Mouse (Mus musculus): Measurements from ENCODE around the gene Nfu1. TPM values are rescaled to one million over a fixed set of nuclear protein-coding genes. Genes with fewer than 3 reads are reported as not detected.

Nfu1 gene
- polyA plus RNA-seq, 1 experiment from 2014 or later: 104 TPM

- DNase-seq (ENCODE audit: low spot score) (no peak), ATAC-seq (ENCODE audit: low read depth) (no peak)
- H3K9me3 ChIP-seq (ENCODE audit: control insufficient read depth, low read length): no peaks in the 10 kb centered on the region
- H3K9ac ChIP-seq (ENCODE audit: low read depth, low read length): no peak overlapping the region
- H3K36me3 ChIP-seq (ENCODE audit: control insufficient read depth, insufficient read depth, low read length): peaks cover 35% of the 10 kb centered on the region
- WGBS: 87% methylated on average over 6 of the region's 6 CpGs
- no peaks in the 10 kb centered on the region for H3K4me1 ChIP-seq (ENCODE audit: control insufficient read depth, insufficient read depth, low read length)
- no peak overlapping the region for H3K27ac ChIP-seq (replicated peaks; ENCODE audit: low read depth, low read length)
- H3K4me3 ChIP-seq (ENCODE audit: low read depth, low read length): no peak overlapping the region
- H3K4me2 ChIP-seq (ENCODE audit: low read depth, low read length): no peak overlapping the region
- no peaks in the 10 kb centered on the region for H3K27me3 ChIP-seq (replicated peaks; ENCODE audit: control insufficient read depth, insufficient read depth, low read length)
Measured at GRCm38 (mm10) chr6:86989576-86989975, 19.5 kb upstream of the Nfu1 start.

DNA sequence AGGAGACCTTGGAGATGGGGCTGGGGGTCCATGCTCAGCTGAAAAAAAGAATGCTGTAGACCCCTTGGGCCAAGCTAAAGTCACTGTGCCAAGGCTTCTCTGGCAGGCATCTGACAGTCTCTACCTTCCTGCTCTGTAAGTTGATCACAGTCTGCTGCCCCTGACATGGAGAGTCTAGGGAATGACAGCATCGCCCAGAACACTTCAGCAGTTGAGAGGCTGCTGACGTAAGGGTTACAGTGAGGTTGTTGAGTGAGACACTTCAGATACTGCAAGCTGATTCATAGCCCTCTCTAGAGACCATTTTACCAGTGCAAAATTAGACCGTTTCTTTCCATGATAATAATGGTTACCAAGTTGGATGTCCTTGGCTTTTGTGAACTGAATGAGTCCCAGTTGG is 18.0 kb upstream of the Nfu1 start:
- Histone ChIP-seq H3K27ac (replicated peaks; ENCODE audit: low read depth, low read length) (no peak overlapping the region), H3K9me3 (ENCODE audit: control insufficient read depth, low read length) (no peaks in the 10 kb centered on the region), H3K4me3 (ENCODE audit: low read depth, low read length) (no peak overlapping the region), H3K4me1 (ENCODE audit: control insufficient read depth, insufficient read depth, low read length) (no peaks in the 10 kb centered on the region), H3K4me2 (ENCODE audit: low read depth, low read length) (no peak overlapping the region), H3K36me3 (ENCODE audit: control insufficient read depth, insufficient read depth, low read length) (peaks cover 34% of the 10 kb centered on the region), H3K27me3 (replicated peaks; ENCODE audit: control insufficient read depth, insufficient read depth, low read length) (no peaks in the 10 kb centered on the region), H3K9ac (ENCODE audit: low read depth, low read length) (no peak overlapping the region)
- ATAC-seq (ENCODE audit: low read depth) (no peak), DNase-seq (ENCODE audit: low spot score) (no peak)
- WGBS: 87% methylated on average over 3 of the region's 3 CpGs

GRCm38 (mm10) chr6:86992349-86992748 is 16.7 kb upstream of the Nfu1 start:
- Histone ChIP-seq H3K4me3 (ENCODE audit: low read depth, low read length) (no peak overlapping the region), H3K4me1 (ENCODE audit: control insufficient read depth, insufficient read depth, low read length) (no peaks in the 10 kb centered on the region), H3K36me3 (ENCODE audit: control insufficient read depth, insufficient read depth, low read length) (peaks cover 38% of the 10 kb centered on the region), H3K9me3 (ENCODE audit: control insufficient read depth, low read length) (no peaks in the 10 kb centered on the region), H3K4me2 (ENCODE audit: low read depth, low read length) (no peak overlapping the region), H3K9ac (ENCODE audit: low read depth, low read length) (no peak overlapping the region), H3K27ac (replicated peaks; ENCODE audit: low read depth, low read length) (no peak overlapping the region), H3K27me3 (replicated peaks; ENCODE audit: control insufficient read depth, insufficient read depth, low read length) (no peaks in the 10 kb centered on the region)
- DNase-seq (ENCODE audit: low spot score) (no peak), ATAC-seq (ENCODE audit: low read depth) (no peak)
- 94% methylated on average over 8 of the region's 8 CpGs for WGBS

DNA sequence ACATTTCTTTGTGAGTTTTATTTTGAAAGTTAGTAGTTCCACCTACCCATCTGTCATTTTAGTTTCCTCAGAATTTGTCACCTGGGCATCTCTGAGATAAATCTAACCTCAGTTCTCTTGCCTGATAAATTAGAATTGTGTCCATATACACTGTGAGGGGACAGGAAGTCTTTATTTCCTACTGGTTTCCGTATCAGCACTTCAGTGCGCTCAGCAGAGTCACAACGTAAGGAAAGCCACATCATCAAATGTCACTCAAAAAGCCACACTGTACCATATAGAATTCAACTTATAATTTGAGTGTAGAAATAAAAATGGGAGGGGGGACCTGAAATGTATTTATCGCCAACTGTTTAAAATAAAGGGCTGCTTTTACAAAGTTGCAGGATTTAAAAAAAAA is 14.8 kb upstream of the Nfu1 start:
- H3K36me3 ChIP-seq (ENCODE audit: control insufficient read depth, insufficient read depth, low read length): peaks cover 37% of the 10 kb centered on the region
- H3K27ac ChIP-seq (replicated peaks; ENCODE audit: low read depth, low read length): no peak overlapping the region
- H3K9me3 ChIP-seq (ENCODE audit: control insufficient read depth, low read length): no peaks in the 10 kb centered on the region
- WGBS: 79% methylated on average over 4 of the region's 4 CpGs
- no peak overlapping the region for H3K4me3 ChIP-seq (ENCODE audit: low read depth, low read length)
- H3K4me2 ChIP-seq (ENCODE audit: low read depth, low read length): no peak overlapping the region
- no peaks in the 10 kb centered on the region for H3K27me3 ChIP-seq (replicated peaks; ENCODE audit: control insufficient read depth, insufficient read depth, low read length)
- DNase-seq (ENCODE audit: low spot score) (no peak), ATAC-seq (ENCODE audit: low read depth) (no peak)
- no peaks in the 10 kb centered on the region for H3K4me1 ChIP-seq (ENCODE audit: control insufficient read depth, insufficient read depth, low read length)
- H3K9ac ChIP-seq (ENCODE audit: low read depth, low read length): no peak overlapping the region

DNA sequence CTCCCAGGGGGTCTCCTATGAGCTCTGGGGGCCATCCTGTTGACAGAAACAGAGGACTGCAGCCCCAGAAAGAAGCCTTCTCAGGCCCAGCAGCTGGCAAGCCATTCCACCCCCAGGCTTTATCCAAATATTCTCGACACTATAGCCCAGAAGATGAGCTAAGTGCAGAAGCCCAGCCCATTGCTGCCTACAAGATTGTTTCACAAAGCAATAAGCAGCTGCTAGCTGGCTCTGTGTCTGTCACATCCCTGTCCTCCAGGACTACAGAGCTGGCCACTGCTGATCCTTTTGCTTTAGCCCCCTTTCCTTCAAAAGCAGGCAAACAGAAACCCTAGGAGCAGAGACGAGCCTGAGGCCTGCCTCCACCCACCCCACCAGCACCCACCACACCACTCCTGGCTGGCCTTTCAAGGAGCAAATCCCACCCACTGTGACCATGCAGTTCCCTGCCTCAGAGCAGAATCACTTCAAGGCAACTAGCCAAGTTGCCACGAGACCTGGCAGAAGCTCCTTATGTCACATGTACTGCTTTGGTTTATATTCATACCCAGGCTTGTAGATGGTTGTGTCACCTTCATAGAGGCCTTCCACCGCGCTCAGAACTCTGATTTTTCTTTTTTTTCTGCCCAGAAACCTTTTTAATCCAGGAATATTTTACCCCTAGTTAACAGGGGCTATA is 12.3 kb upstream of the Nfu1 start:
- DNase-seq (ENCODE audit: low spot score): no peak
- no peaks in the 10 kb centered on the region for H3K27me3 ChIP-seq (replicated peaks; ENCODE audit: control insufficient read depth, insufficient read depth, low read length)
- no peak overlapping the region for H3K4me3 ChIP-seq (ENCODE audit: low read depth, low read length)
- H3K36me3 ChIP-seq (ENCODE audit: control insufficient read depth, insufficient read depth, low read length): peaks cover 41% of the 10 kb centered on the region
- H3K4me1 ChIP-seq (ENCODE audit: control insufficient read depth, insufficient read depth, low read length): no peaks in the 10 kb centered on the region
- H3K27ac ChIP-seq (replicated peaks; ENCODE audit: low read depth, low read length): no peak overlapping the region
- H3K4me2 ChIP-seq (ENCODE audit: low read depth, low read length): no peak overlapping the region
- ATAC-seq (ENCODE audit: low read depth): no peak
- H3K9ac ChIP-seq (ENCODE audit: low read depth, low read length): no peak overlapping the region
- H3K9me3 ChIP-seq (ENCODE audit: control insufficient read depth, low read length): no peaks in the 10 kb centered on the region
- WGBS: 85% methylated on average over 5 of the region's 5 CpGs

DNA sequence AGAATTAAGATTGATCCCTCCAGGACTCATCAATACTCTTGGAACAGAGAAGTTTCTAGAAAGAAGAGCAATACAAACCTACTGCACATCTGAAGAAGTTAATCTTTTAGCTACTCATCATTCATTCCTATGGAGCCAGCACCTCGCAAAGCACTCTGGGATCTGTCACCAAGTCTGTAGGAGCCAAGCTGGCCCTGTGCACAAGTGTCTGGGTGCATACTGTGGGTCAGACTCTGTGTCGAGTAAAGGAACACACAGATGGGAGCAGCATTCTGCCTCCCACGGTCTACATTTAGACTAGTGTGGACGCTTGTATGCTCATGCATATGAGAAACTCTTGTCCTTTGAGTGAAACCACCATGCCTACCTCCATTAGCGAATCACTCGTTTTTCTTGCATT is 11.7 kb upstream of the Nfu1 start:
- ATAC-seq (ENCODE audit: low read depth): no peak
- H3K9ac ChIP-seq (ENCODE audit: low read depth, low read length): no peak overlapping the region
- DNase-seq (ENCODE audit: low spot score): no peak
- H3K4me3 ChIP-seq (ENCODE audit: low read depth, low read length): no peak overlapping the region
- no peaks in the 10 kb centered on the region for H3K27me3 ChIP-seq (replicated peaks; ENCODE audit: control insufficient read depth, insufficient read depth, low read length)
- H3K4me1 ChIP-seq (ENCODE audit: control insufficient read depth, insufficient read depth, low read length): no peaks in the 10 kb centered on the region
- peaks cover 41% of the 10 kb centered on the region for H3K36me3 ChIP-seq (ENCODE audit: control insufficient read depth, insufficient read depth, low read length)
- no peak overlapping the region for H3K27ac ChIP-seq (replicated peaks; ENCODE audit: low read depth, low read length)
- H3K9me3 ChIP-seq (ENCODE audit: control insufficient read depth, low read length): no peaks in the 10 kb centered on the region
- 92% methylated on average over 6 of the region's 6 CpGs for WGBS
- H3K4me2 ChIP-seq (ENCODE audit: low read depth, low read length): no peak overlapping the region

- H3K9me3 ChIP-seq (ENCODE audit: control insufficient read depth, low read length): no peaks in the 10 kb centered on the region
- H3K4me3 ChIP-seq (ENCODE audit: low read depth, low read length): no peak overlapping the region
- H3K27me3 ChIP-seq (replicated peaks; ENCODE audit: control insufficient read depth, insufficient read depth, low read length): no peaks in the 10 kb centered on the region
- H3K36me3 ChIP-seq (ENCODE audit: control insufficient read depth, insufficient read depth, low read length): peaks cover 20% of the 10 kb centered on the region
- peak overlapping the region; percentile 63 for H3K27ac ChIP-seq (replicated peaks; ENCODE audit: low read depth, low read length)
- no peak overlapping the region for H3K4me2 ChIP-seq (ENCODE audit: low read depth, low read length)
- DNase-seq (ENCODE audit: low spot score) (no peak), ATAC-seq (ENCODE audit: low read depth) (peak; percentile 7; the same call in 1 of the 2 replicates)
- H3K4me1 ChIP-seq (ENCODE audit: control insufficient read depth, insufficient read depth, low read length): no peaks in the 10 kb centered on the region
- 87% methylated on average over 6 of the region's 6 CpGs for WGBS
- no peak overlapping the region for H3K9ac ChIP-seq (ENCODE audit: low read depth, low read length)
Measured at GRCm38 (mm10) chr6:87001995-87002394, 7.0 kb upstream of the Nfu1 start.

DNA sequence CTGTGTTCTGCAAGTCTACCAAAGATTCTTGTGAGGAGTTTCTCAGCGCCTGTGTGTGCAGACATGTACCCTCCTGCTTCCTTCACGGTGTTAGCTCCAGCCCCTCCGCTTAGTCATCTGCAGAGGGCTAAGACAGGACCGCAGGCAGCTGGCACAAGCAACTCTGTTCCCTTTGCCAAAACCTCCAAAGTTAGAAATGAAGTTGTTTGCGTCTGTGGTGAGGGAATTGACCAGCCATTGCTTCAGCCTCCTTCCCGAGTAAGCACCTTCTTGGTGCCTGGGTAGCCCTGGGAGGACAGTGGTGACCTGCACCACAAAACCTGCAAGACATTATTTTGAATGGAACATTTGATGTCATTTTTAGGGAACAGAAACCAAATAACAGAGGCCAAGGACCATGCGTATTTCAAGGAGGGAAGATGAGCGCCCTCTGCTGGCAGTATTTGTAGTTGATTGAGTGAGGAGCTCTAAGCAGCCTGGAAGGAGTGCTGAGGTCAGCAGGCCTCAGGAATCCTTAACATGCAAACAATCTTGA is 6.4 kb upstream of the Nfu1 start:
- H3K27ac ChIP-seq (replicated peaks; ENCODE audit: low read depth, low read length): peak overlapping the region; percentile 63
- H3K9ac ChIP-seq (ENCODE audit: low read depth, low read length): no peak overlapping the region; the same call in 1 of the 2 replicates
- WGBS: 45% methylated on average over 8 of the region's 8 CpGs
- peak; percentile 72 for ATAC-seq (ENCODE audit: low read depth)
- no peak overlapping the region for H3K4me3 ChIP-seq (ENCODE audit: low read depth, low read length)
- peaks cover 14% of the 10 kb centered on the region for H3K36me3 ChIP-seq (ENCODE audit: control insufficient read depth, insufficient read depth, low read length)
- H3K4me1 ChIP-seq (ENCODE audit: control insufficient read depth, insufficient read depth, low read length): no peaks in the 10 kb centered on the region
- no peak overlapping the region for H3K4me2 ChIP-seq (ENCODE audit: low read depth, low read length)
- DNase-seq (ENCODE audit: low spot score): peak; percentile 92
- no peaks in the 10 kb centered on the region for H3K9me3 ChIP-seq (ENCODE audit: control insufficient read depth, low read length)
- no peaks in the 10 kb centered on the region for H3K27me3 ChIP-seq (replicated peaks; ENCODE audit: control insufficient read depth, insufficient read depth, low read length)

- H3K27me3 ChIP-seq (replicated peaks; ENCODE audit: control insufficient read depth, insufficient read depth, low read length): no peaks in the 10 kb centered on the region
- H3K9me3 ChIP-seq (ENCODE audit: control insufficient read depth, low read length): no peaks in the 10 kb centered on the region
- H3K4me3 ChIP-seq (ENCODE audit: low read depth, low read length): no peak overlapping the region
- no peak for ATAC-seq (ENCODE audit: low read depth)
- no peak overlapping the region for H3K4me2 ChIP-seq (ENCODE audit: low read depth, low read length)
- no peak for DNase-seq (ENCODE audit: low spot score)
- 0 out of 2 replicates have a peak, but pooled peaks cover 4% of the 10 kb centered on the region for H3K36me3 ChIP-seq (ENCODE audit: control insufficient read depth, insufficient read depth, low read length)
- no peak overlapping the region for H3K9ac ChIP-seq (ENCODE audit: low read depth, low read length)
- H3K4me1 ChIP-seq (ENCODE audit: control insufficient read depth, insufficient read depth, low read length): no peaks in the 10 kb centered on the region
- 73% methylated on average over 2 of the region's 2 CpGs for WGBS
- H3K27ac ChIP-seq (replicated peaks; ENCODE audit: low read depth, low read length): no peak overlapping the region
Measured at GRCm38 (mm10) chr6:87004099-87004498, 4.9 kb upstream of the Nfu1 start.
